Mouse (Mus musculus) heart, adult 8-10 months (tissue): Measurements from ENCODE around the gene Lrrc71. TPM values are rescaled to one million over a fixed set of nuclear protein-coding genes. Genes with fewer than 3 reads are reported as not detected.
A peak's percentile ranks its signal among the peaks of the same experiment; 100 is the strongest.

Source experiments
- DNase-seq: peaks from one replicate; pipeline ENCODE4 v3.0.0; 2022; ENCODE audit warnings: low spot score
- total RNA-seq, 4 experiments: library from RNA; stranded (reverse); gene quantifications; 2 replicates each; pipeline ENCODE4 v1.2.4; 2022

Lrrc71 gene
- total RNA-seq: under 1 TPM in 3 of 4 experiments, not detected in 1; 0.09 to 0.31 (median 0.13) TPM

DNA sequence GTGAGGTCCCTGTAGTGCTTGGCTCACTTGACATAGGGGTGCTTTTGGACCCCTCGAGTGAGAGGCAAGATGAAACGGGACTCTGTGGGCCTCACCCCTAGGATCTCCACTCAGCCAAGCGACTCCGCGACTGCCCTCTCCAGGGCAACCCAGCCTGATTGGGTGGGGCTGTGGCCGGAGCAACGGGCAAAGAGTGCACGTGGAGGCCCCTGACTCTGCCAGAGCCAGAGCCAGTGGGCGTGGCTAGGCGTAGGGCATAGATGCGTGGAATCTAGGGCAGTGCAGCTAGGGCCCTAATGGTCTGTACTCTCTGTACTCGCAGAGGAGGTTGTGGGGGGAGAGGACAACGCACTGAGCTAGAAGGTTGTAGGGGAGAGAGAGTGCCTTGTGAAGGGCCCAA is at the start of gene Lrrc71:
TSS of gene Lrrc71 (minus strand) at position 195 of the 400 bp plus-strand sequence.
- no peak for DNase-seq

DNA sequence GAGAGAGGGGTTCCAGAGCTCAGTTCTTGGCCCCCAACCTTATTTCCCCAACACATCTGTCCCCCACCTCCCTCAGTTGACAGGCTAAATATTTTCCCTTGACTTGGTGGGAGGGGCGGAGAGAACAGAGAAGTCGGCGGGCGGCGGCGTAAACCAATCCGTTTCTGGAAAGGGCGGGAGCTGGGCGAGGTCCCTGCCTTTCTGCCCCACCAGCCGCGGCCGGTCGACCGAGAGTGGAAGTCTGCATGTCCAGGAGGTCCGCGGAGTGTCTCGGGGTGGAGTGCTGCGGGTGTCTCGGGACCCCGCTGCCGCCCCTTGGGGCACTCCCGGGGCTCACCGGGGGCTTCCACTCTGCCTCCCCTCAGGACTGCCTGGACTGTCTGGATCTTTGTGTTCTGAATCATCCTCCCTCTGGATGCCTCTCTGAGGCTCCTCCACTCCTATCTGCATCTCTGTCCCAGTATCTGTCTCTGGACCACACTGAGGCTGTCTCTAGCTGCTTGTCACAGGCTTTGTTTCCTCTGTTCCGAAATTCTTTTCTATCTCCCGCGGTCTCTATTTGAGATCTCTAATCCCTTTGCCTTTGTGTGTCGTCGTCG is 48.4 kb upstream of the Lrrc71 start, which contains the start of gene Insrr:
TSS of gene Insrr (plus strand) at position 216 of the 599 bp plus-strand sequence.
- DNase-seq: no peak

DNA sequence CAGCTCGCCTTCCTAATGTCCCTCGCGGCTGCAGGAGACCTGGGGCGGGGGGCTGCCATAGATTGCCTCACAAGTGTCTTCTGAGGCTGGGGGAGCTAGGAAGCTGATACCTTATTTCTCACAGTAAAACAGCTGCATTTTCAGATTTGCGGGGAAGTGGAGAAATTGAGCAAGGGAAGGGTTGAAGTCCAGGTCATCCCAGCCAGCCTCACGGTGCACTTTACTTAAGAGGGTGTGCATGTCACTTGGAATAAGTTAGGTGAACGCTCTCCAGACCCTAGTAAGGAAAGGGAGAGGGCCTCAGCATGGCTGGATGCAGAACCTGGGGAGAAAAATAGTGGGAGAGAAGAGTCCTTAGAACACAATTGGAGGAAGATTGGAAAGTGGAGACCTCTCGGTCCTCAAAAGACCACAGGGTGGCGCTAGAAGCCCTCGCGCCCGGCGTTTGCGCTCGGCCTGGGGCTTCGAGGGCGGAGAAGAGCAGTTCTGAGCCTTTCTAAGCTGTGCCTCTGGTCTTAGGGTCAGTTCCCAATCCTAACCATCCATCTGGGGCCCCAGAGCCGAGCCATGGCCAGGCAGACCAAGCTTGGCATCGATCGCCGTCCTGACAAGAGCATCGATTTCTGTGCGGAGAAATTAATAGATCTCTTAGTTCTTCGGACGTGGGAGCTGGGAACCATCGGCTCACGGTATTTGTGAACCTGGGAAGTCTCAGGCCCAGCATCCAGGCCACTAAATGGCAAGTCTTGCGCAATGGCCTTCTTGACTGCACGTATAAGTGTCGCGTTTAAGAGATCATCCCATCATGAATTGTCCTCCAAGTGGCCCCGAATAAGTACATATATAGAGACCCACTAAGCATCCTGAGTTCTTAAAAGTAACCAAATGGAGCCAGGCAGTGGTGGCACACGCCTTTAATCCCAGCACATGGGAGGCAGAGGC is 47.2 kb upstream of the Lrrc71 start:
- peak; percentile 51 for DNase-seq

DNA sequence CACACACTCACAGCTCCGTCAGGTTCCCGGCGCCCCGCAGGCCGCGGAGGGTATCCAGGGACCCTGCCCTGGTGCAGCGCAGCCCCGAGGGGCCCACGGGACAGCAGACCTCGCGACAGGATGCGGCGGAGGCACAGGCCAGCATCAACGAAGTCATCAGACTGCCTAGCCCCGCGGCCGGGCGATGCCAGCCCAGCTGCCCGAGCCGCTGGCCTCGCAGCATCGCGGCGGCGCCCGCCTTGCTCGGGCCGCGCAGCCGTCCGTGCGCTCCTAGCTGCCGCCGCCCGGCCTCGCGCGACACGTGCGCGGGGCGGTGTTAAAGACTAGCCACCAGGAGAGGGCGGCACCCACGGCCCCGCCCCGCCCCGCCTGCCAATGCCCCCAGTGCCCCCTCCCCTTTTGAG is 46.5 kb upstream of the Lrrc71 start, which contains the start of gene Ntrk1:
TSS of gene Ntrk1 (minus strand) at position 241 of the 404 bp plus-strand sequence.
- DNase-seq: no peak

DNA sequence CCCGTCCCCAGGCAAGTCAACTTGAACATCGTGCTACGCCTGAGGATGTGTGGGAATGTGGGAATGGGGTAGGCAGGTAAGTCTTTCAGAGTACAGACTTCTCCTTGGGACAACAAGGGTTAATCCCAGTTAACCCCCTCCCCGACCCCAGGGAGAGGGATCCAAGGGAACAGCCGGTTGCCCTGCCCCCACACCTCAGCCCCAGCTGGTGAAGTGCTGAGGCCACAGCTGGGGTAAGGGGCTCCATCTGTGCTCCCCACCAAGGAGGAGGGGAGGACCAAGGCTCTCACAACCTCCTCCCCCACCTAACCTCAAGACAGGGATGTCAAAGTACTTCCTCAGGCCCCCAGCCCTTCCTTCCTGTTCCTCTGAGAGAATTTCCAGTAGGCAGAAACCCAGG is 41.3 kb upstream of the Lrrc71 start:
- DNase-seq: no peak

DNA sequence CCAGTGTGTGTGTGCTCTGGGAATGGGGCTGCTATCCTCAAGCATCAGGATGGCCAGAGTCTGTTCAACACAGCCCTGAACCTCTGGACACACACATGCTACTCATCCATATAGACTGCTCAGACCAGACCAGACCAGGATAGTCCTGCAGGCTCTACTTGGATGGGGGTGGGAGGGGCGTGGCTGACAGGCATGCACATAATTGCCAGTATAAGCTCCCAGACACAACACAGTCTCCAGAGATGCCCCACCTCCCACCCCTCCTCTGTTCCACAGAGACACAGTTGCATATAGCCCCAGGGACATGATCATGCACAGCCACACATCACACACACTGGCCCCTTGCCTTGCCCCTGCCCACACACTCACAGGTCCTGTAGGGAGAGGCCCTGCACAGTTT is 40.8 kb upstream of the Lrrc71 start:
- DNase-seq: no peak

DNA sequence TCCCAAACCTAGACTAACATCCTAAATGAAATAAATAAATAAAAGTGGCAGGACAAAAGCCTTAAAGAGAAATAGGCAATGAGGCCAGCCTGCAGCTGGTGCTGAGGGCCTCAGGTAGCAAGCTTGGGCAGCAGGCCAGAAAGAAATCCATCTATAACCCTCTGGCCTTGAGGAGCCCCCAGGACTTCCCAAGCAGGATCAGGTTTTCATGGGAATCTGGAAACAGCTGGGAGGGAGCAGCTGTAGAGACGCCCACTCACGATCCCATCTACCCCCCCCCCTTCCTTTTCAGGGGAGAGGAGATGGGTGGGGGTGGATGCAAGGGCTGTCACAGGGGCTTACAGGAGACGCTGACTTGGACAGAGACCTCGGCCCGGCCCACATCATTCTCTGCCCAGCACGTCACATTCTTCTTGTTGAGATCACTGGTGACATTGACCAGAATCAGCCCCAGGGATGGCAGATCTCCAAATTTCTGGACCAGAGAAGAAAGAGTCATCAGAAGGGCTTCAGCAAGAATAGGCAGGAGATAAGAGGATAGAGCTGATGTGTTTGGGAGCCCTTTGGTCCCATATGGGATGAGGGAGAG is 37.3 kb upstream of the Lrrc71 start:
- DNase-seq: no peak

DNA sequence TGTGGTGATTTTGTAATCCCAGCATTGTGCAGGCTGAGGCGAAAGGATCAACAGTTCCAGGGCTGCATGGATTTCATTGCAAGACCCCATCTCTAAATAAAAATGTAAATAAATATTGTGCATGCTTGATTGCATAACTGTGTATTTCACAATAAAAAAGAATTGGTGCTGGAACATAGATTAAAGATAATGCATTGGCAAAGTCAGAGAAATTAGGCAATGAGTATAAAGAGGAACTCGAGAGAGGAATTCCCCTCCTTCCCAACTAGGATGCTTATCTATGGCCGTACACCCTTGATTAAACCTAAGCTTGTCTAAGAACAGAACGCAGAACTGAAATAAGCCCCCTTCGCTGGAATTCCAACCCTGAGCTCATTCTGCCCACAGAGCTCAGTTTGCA is 36.7 kb upstream of the Lrrc71 start:
- no peak for DNase-seq

DNA sequence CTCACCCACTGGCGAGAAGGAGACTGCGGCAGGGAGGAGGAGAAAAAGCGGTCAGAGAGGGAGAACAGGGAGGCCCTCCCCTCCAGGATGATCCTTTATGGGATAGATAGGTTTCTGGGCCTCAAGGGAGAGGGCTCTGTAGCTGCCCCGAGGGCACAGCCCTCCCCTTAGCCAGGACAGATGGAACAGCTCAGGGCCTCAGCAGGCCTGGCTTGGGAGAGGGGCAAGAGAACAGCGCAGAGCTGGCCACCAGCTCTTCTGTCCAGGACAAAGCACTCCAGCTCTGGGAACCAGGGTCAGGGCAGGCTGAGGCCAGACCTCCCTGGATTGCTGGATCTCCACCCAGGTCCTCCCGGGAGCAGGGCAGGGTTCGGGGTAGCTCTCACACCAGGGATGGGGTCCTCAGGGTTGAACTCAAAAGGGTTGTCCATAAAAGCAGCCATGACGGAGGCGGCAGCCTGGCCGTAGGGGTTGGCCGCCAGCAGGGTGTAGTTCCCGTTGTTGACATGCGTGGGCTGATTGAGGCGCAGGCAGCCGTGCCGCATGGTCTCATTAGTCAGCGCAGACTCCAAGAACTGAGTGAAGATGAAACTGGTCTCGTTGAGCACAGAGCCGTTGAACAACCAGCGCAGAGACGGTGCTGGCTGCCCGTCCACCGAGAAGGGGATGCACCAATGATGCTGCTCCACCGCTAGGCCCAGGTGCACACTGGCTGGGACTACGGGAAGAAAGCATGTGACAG is 35.0 kb upstream of the Lrrc71 start:
- DNase-seq: no peak

DNA sequence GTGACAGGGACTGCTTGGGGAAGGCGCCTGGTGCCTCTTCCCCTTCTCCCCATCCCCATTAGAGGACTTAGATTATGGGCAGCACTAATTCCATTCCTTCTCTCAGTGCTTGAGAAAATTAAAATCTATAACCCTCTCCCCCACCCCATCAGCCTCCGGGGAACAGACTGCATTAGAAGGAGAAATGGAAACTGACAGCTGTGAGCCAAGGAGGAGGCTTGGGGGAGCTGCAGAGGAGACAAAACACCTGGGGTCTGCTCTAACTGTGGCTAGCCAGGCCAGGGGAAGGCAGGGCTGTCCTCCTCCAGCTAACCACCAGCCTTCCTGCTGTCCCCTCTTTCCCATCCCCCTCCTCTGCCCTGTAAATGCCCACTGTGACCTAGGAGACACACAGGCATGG is 30.7 kb upstream of the Lrrc71 start:
- DNase-seq: no peak

DNA sequence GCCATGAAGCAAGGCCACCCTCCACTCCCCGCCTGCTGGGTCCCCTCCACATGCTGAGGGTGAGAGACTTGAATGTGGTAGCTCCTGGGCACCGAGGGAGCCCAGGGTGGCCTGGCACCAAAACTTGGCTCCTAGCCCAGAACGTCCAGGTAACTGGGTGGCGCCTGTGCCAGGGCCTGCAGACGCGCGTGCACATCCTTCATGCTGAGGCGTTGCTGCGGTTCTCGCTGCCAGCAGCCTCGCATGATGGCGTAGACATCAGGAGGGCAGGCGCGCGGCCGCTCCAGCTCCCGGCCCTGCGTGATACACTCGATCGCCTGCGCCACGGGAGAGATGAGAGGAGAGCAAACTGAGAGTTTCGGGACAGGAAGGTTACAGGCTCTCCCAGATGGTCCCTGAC is 29.9 kb upstream of the Lrrc71 start:
- DNase-seq: no peak

DNA sequence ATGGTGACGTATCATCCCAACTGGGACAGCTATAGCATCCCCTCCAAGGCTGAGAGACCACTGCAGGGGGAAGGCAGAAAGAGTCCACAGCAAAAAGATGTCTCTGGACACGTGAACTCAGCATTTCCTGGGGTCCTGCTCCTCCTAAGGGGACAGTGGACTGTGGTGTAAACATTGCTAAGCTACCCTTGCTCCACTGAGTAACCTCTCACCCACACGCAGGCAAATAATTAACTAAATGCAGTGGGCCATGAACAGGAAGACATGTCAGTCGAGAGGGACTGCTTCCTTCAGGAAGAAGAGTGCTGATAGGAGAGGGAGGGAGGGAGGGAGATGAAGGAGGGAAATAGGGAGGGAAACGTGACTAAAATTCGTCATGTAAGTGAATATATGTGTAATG is 22.7 kb upstream of the Lrrc71 start:
- no peak for DNase-seq

DNA sequence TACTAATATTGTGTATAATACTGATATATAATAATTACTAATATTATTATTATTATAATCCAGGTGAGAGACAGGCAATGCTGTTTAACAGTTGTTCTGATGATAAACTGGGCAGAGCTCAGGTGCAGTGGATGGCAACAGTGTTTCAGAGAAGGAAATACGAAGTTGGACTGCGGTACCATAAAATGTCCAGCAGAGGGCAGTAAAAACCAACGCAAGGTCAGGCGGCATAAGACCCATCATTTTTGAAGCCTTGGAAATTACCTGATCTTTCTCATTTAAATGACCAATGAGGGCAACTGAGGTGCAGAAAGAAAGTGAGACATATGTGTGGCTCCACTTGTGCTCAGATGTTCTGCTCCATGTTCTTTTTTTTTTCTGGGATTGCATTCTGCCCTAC is 21.9 kb upstream of the Lrrc71 start:
- DNase-seq: peak; percentile 68

DNA sequence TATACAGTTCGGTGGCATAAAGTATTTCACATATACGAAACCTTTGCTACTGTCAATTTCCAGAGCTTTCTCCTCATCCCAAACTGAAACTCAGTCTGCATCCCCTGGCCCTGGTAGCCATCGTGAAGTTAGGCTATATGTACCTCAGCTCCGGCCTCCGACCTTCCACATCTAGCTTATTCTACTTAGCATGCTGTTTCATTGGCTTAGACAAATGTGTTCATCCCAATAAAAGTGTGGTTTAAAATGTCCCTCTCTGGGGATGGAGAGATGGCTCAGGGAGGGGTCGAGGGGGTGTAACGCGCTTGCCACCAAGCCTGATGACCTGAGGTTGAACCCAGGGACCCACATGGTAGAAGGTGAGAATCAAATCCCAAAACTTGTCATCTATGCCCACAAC is 21.1 kb upstream of the Lrrc71 start:
- DNase-seq: no peak

DNA sequence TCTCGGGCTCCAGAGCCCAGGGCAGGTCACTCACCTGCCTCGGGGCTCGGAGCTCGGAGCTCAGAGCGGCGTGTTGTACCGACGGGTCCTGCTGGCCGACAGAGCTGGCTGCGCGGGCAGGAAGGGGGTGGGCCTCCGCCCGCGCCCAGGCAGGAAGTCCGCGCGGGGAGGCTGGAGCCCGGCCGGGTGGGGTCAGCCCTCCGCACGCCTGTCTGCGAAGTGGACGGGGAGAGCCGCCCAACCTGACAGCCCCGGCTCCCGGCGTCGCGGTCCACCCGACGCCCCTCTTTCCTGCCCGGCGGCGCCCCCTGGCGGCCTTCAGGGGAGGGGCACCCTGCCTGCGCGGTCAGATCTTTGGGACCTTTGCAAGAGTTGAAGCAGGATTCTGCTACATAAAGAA is 20.4 kb upstream of the Lrrc71 start:
- DNase-seq: peak; percentile 85

DNA sequence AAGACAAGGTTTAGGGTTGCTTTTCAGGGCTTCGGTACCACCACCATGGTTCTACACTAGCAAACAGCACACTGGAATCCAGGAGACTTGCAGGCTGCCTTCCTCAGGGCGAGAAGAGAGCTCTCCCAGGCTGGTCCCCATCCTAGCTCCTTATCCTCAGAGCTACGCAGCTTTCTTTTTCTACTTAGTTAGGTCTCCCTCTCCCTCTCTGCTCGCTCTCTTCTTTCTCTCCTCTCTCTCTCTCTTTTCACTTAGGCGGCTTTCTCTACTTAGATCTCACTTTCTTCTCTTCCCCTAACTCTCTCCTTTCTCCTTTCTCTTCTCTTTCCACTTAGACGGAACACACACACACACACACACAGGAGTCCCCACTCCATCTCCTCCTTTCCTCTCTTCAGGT is 20.0 kb upstream of the Lrrc71 start:
- no peak for DNase-seq

DNA sequence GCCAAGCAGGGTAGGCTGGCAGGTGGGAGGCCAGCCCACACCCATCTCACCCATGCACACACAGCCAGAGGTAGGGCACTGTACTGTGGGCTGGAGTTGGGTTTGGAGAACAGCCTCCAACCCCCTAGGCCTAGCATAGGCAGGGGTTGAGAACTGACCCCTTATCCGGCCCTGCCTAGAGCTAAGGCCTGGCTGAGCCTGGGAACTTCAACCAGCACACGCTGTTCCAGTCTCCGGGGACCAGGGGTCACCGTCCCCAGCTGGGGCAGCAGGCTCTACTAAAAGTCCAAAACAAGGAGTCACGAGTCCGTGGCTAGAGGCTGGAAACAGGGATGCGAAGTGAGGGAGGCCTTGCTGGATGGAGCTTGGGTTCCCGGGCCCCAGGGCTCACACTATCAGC is 19.3 kb upstream of the Lrrc71 start:
- DNase-seq: peak; percentile 60

DNA sequence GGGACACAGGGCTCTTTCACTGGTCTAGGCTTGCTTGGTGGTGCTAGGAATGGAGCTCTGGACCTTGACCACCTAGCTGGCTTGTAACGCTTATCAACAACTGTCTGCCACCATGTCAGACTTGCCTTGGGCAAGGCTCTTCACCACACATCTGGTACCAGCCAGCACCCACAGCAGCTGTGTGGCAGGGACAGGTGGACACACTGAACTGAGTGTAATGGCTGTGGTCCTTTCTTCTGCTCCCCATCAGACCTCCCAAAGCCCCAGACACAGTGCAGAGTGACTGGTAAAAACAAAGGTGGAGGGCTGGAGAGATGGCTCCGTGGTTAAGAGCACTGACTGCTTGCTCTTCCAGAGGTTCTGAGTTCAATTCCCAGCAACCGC is 17.9 kb upstream of the Lrrc71 start:
- no peak for DNase-seq

DNA sequence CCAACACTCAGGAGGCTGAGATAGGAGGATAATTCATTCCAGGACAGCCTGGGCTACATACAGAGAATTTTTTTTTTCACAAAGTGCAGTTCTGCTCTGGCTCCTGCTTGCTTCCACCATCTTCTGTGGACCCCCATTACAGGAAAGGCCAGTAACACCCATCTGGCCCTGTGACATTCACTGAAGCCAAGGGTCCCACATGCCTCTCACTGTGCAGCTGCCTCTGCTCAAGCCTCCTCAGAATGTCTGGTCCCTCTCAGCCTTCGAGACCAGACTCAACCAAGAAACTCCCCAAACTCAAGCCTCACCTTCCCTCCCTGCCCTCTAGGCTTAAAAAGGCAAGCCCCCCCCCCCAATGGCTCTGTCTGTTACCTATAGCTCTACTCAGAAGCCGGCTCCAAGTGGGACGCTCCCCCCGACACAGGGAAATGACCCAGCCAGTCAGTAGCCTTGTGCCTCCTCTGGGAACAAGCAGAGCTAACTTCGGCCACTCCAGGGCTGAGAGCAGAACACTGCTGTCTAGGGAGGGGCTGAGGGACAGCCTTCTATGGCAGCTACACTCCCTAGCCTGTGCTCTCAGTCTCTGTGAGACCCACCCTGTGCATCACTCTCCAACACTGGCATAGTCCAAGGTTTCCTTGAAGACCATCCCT is 17.3 kb upstream of the Lrrc71 start:
- no peak for DNase-seq

DNA sequence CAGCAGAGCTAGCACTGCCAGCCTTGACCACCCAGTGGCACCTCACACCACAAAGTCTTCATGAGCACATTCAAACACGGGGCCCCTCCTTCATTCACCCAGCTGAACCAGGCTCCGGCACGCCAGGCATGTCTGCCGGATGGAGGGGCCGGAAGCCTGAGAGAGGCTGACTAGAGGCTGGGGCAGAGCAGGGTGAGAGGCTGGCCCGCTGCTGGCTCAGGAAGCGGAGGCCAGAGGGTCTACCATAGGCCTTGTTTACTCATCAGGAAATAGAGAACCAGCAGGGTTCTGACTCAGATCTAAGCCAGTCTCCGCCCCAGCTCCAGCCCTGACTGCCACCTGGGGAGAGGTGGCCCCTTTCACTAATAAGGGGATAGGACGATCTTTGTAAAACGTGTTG is 16.7 kb upstream of the Lrrc71 start:
- DNase-seq: peak; percentile 53

DNA sequence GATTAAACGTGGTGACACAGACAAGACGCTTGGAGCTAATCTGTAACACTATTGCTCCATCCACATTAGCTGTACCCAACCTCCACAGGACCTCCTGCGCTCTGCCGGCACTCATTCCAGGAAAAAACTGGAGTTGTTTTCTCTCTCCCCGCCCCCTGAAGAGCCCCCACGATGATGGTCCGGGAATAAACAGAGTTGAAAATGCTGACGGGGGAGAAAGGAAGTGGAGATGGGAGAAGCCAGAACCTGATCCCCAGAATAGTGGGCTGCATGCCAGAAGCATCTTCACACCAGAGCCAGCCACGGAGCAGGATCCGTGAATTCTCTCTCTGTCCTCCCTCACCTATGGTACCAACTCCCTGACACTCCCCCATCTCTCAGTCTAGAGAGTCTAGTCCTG is 16.1 kb upstream of the Lrrc71 start:
- DNase-seq: no peak
